Mouse (Mus musculus) megakaryocyte, embryonic 14.5 days (primary cell): ENCODE results near the gene Gm49337.
"Not testable (repeated sequence)": the region's sequence is repeated elsewhere in the genome, so short reads cannot be mapped to it uniquely, and the experiment has no call there.

Experiments used
- FLI1 ChIP-seq: IDR thresholded peaks from 2 replicates; pipeline ENCODE4 v1.6.1; 2012; ENCODE audit warnings: low read length, inconsistent platforms, mixed read lengths
- GATA1 ChIP-seq: IDR thresholded peaks from 3 replicates; pipeline ENCODE4 v1.6.1; 2012; ENCODE audit warnings: mixed read lengths, low read length, inconsistent platforms, borderline replicate concordance

DNA sequence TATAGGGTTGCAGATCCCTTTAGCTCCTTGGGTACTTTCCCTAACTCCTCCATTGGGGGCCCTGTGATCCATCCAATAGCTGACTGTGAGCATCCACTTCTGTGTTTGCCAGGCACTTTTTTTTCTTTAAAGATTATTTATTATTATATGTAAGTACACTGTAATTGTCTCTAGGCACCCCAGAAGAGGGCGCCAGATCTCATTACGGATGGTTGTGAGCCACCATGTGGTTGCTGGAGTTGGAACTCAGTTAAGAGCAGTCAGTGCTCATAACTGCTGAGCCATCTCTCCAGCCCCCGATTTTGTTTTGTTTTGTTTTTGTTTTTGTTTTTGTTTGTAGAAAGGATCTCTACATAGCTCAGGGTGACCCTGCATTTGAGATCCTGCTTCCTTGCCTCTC is 72.7 kb downstream of the Gm49337 start:
- not testable (repeated sequence) for TF ChIP-seq FLI1, GATA1
